Mouse (Mus musculus) spleen, adult 12 weeks (tissue): ENCODE results near the gene Ltbr.

Experiments
- DNase-seq: peaks from one replicate; pipeline ENCODE4 v3.0.0; 2022; ENCODE audit warnings: low spot score

The Ltbr gene

GRCm38 (mm10) chr6:125313546-125314230, at the start of gene Ltbr:
Gene Ltbr, minus strand, starts transcription at chr6:125313885.
- no peak for DNase-seq

DNA sequence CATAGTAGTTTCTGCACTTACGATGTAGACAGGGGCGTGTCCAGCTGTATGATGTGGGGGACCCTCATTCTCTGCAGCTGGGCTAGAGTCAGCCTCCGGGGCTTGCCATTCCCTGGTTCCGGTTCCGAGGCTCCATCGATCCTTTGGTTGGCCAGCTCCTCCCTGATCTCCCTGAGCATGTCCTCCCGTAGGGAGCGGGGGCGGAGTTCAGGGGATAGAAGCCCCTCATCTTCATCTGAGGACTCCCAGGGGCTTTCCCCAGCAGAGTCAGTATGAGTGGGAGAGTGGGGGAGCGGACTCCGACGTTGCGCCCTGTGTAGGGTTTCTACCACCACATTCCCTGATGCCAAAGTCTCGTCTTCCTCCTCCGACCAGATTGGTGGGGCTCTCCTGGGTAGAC, 49.3 kb upstream of the Ltbr start:
- no peak for DNase-seq

GRCm38 (mm10) chr6:125361467-125362291, 48.0 kb upstream of the Ltbr start:
- DNase-seq = no peak

DNA sequence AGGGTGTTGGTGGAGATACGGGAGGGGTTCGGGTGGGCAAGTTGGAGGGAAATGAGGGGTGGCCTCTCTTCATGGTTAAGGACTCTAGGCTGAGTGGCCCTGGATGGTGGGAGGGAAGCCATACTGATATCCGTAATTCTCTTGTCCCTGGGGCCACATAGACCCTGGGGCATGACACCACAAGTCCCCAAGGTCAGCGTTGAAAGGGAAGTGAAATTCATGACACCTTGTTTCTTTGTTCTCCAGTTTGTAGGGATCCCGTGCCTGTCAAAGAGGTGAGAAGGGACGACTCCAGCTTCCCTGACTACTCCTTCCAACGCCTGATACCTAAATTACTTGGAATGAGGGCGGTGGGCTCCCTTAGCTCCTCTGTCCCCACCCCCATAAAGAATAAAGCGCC, 47.2 kb upstream of the Ltbr start:
- no peak for DNase-seq

GRCm38 (mm10) chr6:125359999-125360398, 46.3 kb upstream of the Ltbr start:
- no peak for DNase-seq

DNA sequence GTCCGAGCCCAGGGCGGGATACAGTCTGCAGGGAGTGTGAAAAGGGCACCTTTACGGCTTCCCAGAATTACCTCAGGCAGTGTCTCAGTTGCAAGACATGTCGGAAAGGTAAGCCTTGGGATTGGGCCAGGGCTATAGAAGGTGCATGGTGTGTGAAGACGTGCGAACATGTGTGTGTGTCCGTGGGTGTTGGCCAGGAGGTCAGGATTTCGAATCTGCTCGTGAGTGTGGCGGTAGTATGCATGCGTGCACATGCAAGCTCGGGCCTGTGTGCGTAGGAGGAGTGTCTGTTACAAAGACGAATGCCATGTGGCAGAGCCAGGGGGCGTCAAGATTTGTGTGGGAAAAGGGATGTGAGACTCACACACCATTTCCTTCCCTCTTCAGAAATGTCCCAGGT, 43.6 kb upstream of the Ltbr start:
- no peak for DNase-seq

DNA sequence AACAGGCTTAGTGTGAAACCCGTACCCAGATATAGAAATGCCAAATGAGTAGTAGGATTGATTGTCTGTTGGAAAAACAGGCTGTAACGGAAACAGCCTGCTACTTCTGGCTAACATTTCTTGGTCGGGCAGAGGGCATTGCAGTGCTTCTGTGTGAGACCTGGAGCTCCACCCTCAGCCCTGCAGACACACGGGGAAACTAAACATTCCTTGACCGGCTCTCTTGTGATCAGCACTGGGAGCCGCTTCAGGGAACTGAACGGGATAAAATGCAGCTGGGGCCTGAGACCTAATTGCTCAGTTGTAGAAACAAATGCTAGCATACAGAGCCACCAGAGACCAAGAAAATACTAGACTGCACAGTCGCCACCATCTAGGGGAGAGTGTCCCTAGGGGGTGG, 42.6 kb upstream of the Ltbr start:
- DNase-seq = no peak

DNA sequence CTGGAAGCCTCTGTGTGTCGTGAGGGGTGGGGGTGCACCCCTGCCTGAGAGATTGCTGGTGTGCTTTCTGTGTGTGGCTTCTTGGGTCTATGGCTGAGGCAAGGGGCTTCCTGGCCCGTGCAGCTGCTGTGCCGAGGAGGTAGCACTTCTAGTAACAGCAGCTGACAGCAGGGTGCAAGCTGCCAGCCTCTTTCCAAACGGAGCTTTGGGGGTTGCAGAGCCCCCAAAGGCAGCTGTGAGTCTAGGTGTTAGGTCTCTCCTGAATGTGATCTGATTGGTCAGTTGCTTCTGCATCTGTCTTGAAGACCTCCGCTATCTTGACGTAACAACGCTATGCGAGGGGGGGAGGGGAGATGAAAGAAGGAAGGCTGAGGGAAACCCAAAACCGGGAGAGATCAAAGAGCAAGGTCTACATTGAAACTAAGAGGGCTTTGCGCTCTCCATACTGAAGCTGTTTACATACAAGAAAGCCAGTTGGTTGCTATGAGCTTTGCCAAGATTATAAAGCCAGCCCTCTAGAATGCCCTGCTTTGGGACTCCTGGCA, 41.6 kb upstream of the Ltbr start:
- DNase-seq = no peak

- DNase-seq = no peak
Observed at GRCm38 (mm10) chr6:125354352-125355151, 40.9 kb upstream of the Ltbr start.

GRCm38 (mm10) chr6:125353655-125354054, 40.0 kb upstream of the Ltbr start:
- no peak for DNase-seq

- no peak for DNase-seq
Observed at GRCm38 (mm10) chr6:125353221-125353620, 39.5 kb upstream of the Ltbr start.

GRCm38 (mm10) chr6:125352811-125353210, 39.1 kb upstream of the Ltbr start:
- DNase-seq = no peak

DNA sequence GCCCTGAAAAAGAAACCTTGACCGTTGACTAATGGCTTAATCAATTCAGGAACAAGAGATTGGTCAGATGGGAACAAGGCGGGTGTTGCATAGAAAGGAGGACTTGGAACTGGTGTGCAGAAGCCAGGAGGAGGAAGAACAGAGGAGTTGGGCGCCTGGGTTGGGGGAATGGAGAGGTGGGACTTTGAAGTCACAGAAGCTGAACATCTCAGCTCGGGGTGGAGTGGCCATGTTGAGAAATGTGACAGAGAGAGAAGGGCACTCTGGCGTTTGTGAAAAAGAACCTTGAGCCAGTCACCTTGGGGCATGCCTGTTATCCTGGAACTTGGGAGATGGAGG, 38.3 kb upstream of the Ltbr start:
- no peak for DNase-seq

- no peak for DNase-seq
Observed at GRCm38 (mm10) chr6:125351368-125352045, 37.8 kb upstream of the Ltbr start.

- no peak for DNase-seq
Observed at GRCm38 (mm10) chr6:125350995-125351324, 37.3 kb upstream of the Ltbr start.

DNA sequence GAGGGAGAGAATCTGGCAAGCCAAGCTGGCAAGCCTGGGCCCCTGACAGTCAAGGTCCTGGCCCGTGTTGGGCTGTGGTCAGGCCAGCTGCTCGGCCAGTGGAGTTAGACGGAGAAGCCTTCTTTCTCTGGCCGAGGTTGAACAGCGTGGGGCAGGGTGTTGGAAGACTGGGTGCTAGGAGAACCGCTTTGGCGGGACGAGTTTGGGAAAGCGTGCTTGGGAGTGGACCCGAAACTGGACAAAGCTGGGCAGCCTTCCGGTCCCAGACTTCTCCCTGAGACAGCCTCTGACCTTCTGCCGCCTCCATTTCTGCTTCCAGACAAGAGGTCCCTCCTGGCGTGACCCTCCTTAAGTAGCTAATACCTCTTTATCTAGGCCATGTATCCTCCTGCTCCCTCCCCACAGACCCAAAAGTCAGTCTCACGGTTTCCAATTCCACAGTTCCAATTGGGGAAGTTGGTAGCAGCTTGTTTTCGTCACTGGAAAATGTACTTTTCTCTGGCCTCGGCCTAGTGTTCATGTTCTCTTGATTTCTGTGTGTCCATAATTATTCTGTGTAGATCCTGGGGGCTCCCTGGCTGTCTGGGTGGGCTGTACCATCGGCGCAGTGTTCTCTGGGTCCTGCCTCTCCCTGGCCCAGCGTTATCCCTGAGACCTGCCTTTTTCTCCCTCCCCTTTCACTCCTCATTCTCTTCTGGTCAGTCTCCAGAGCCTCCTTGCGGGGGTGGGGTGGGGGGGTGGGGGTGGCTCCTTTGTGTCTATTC, 36.7 kb upstream of the Ltbr start:
- DNase-seq = no peak

- DNase-seq = no peak
Observed at GRCm38 (mm10) chr6:125349575-125350230, 36.0 kb upstream of the Ltbr start.

GRCm38 (mm10) chr6:125348721-125349574, 35.3 kb upstream of the Ltbr start, which contains the start of gene Tnfrsf1a:
Gene Tnfrsf1a, plus strand, starts transcription at chr6:125349362.
- DNase-seq = no peak

DNA sequence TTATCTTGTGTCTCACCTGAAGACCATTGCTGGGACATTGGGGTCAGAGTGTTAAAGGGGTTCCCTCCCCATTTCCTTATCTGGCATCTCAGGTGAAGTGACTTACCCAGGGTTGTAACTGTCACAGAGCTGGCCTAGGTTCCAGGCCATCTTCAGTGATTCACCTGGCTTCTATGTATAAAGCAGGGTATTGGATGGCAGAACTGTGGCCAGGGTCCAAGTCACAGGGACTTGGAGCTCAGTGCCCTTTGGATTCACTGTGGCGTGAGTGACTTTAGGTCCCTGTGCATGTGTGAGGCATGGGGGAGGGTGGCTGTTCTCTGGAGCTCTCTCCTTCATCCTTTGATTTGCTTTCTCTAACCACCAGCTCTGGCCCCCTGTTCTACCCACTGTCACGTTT, 32.3 kb upstream of the Ltbr start:
- no peak for DNase-seq

GRCm38 (mm10) chr6:125345625-125346024, 31.9 kb upstream of the Ltbr start:
- no peak for DNase-seq
